Mouse (Mus musculus): ENCODE results near the gene Skap2. TPM values are rescaled to one million over a fixed set of nuclear protein-coding genes. Genes with fewer than 3 reads are reported as not detected.

Gene Skap2
- polyA plus RNA-seq, 1 experiment from 2014 or later, result 25.3 TPM

- Histone ChIP-seq H3K36me3 (replicated peaks; ENCODE audit: insufficient read depth, low read length) (no peaks in the 10 kb centered on the region), H3K9me3 (ENCODE audit: low read length) (no peaks in the 10 kb centered on the region), H3K27me3 (ENCODE audit: insufficient read depth, low read length) (no peaks in the 10 kb centered on the region), H3K4me2 (ENCODE audit: low read depth, low read length) (no peak overlapping the region), H3K4me3 (ENCODE audit: low read depth, low read length) (no peak overlapping the region), H3K9ac (replicated peaks) (no peak overlapping the region), H3K4me1 (ENCODE audit: insufficient read depth) (peaks cover 9% of the 10 kb centered on the region), H3K27ac (ENCODE audit: low read depth) (no peak overlapping the region)
- TF ChIP-seq CTCF (IDR thresholded peaks at IDR 0.05; ENCODE audit: low read depth), result no peak
- TF ChIP-seq EP300 (IDR thresholded peaks at IDR 0.05; ENCODE audit: low read depth), result no peak; the same call in 1 of the 2 replicates
- ATAC-seq, result no peak
- no peak for DNase-seq
- WGBS (ENCODE audit: insufficient replicate concordance), result 74% methylated on average over 2 of the region's 2 CpGs
These were observed 133.8 kb downstream of the Skap2 start for GRCm38 (mm10) chr6:51878551-51878950.

GRCm38 (mm10) chr6:51876841-51877553, 135.4 kb downstream of the Skap2 start:
- ATAC-seq, result peak; percentile 40; the same call in 1 of the 2 replicates

GRCm38 (mm10) chr6:51875884-51876626, 136.3 kb downstream of the Skap2 start:
- no peak overlapping the region for H3K4me2 ChIP-seq (ENCODE audit: low read depth, low read length)
- H3K9me3 ChIP-seq (ENCODE audit: low read length), result no peaks in the 10 kb centered on the region
- no peak overlapping the region for H3K27ac ChIP-seq (ENCODE audit: low read depth)
- H3K27me3 ChIP-seq (ENCODE audit: insufficient read depth, low read length), result no peaks in the 10 kb centered on the region
- peak; percentile 50 for TF ChIP-seq CTCF (IDR thresholded peaks at IDR 0.05; ENCODE audit: low read depth)
- TF ChIP-seq EP300 (IDR thresholded peaks at IDR 0.05; ENCODE audit: low read depth), result no peak
- no peak overlapping the region for H3K9ac ChIP-seq (replicated peaks)
- H3K4me1 ChIP-seq (ENCODE audit: insufficient read depth), result peaks cover 4% of the 10 kb centered on the region
- H3K36me3 ChIP-seq (replicated peaks; ENCODE audit: insufficient read depth, low read length), result no peaks in the 10 kb centered on the region
- DNase-seq, result no peak
- no peak for ATAC-seq
- H3K4me3 ChIP-seq (ENCODE audit: low read depth, low read length), result no peak overlapping the region
- 49% methylated on average over 6 of the region's 6 CpGs for WGBS (ENCODE audit: insufficient replicate concordance)

More at GRCm38 (mm10) chr6:51876841-51877553, 135.4 kb downstream of the Skap2 start:
- Histone ChIP-seq H3K4me1 (ENCODE audit: insufficient read depth) (peaks cover 9% of the 10 kb centered on the region), H3K27ac (ENCODE audit: low read depth) (peak overlapping the region; percentile 48; the same call in 1 of the 2 replicates), H3K4me3 (ENCODE audit: low read depth, low read length) (no peak overlapping the region), H3K9me3 (ENCODE audit: low read length) (no peaks in the 10 kb centered on the region), H3K4me2 (ENCODE audit: low read depth, low read length) (no peak overlapping the region), H3K9ac (replicated peaks) (no peak overlapping the region), H3K27me3 (ENCODE audit: insufficient read depth, low read length) (no peaks in the 10 kb centered on the region), H3K36me3 (replicated peaks; ENCODE audit: insufficient read depth, low read length) (no peaks in the 10 kb centered on the region)
- TF ChIP-seq CTCF (IDR thresholded peaks at IDR 0.05; ENCODE audit: low read depth) (no peak), EP300 (IDR thresholded peaks at IDR 0.05; ENCODE audit: low read depth) (no peak)
- 53% methylated on average over 13 of the region's 13 CpGs for WGBS (ENCODE audit: insufficient replicate concordance)
- no peak for DNase-seq

- Histone ChIP-seq H3K9ac (replicated peaks) (no peak overlapping the region), H3K4me2 (ENCODE audit: low read depth, low read length) (no peak overlapping the region), H3K4me3 (ENCODE audit: low read depth, low read length) (no peak overlapping the region), H3K27ac (ENCODE audit: low read depth) (no peak overlapping the region), H3K4me1 (ENCODE audit: insufficient read depth) (no peaks in the 10 kb centered on the region), H3K36me3 (replicated peaks; ENCODE audit: insufficient read depth, low read length) (no peaks in the 10 kb centered on the region), H3K9me3 (ENCODE audit: low read length) (no peaks in the 10 kb centered on the region), H3K27me3 (ENCODE audit: insufficient read depth, low read length) (no peaks in the 10 kb centered on the region)
- ATAC-seq (no peak), DNase-seq (no peak)
- 60% methylated on average over 2 of the region's 2 CpGs for WGBS (ENCODE audit: insufficient replicate concordance)
- TF ChIP-seq CTCF (IDR thresholded peaks at IDR 0.05; ENCODE audit: low read depth) (no peak), EP300 (IDR thresholded peaks at IDR 0.05; ENCODE audit: low read depth) (no peak)
These were observed 138.3 kb downstream of the Skap2 start for GRCm38 (mm10) chr6:51874035-51874434.

GRCm38 (mm10) chr6:51871135-51871534, 141.2 kb downstream of the Skap2 start:
- Histone ChIP-seq H3K27me3 (ENCODE audit: insufficient read depth, low read length) (no peaks in the 10 kb centered on the region), H3K36me3 (replicated peaks; ENCODE audit: insufficient read depth, low read length) (0 out of 2 replicates have a peak, but pooled peaks cover 5% of the 10 kb centered on the region), H3K9me3 (ENCODE audit: low read length) (no peaks in the 10 kb centered on the region), H3K4me2 (ENCODE audit: low read depth, low read length) (no peak overlapping the region), H3K9ac (replicated peaks) (no peak overlapping the region), H3K4me1 (ENCODE audit: insufficient read depth) (no peaks in the 10 kb centered on the region), H3K27ac (ENCODE audit: low read depth) (no peak overlapping the region), H3K4me3 (ENCODE audit: low read depth, low read length) (no peak overlapping the region)
- DNase-seq, result no peak
- TF ChIP-seq CTCF (IDR thresholded peaks at IDR 0.05; ENCODE audit: low read depth) (peak; percentile 55), EP300 (IDR thresholded peaks at IDR 0.05; ENCODE audit: low read depth) (no peak)
- 13% methylated on average over 1 of the region's 1 CpGs for WGBS (ENCODE audit: insufficient replicate concordance)
- no peak for ATAC-seq

- Histone ChIP-seq H3K27me3 (ENCODE audit: insufficient read depth, low read length) (no peaks in the 10 kb centered on the region), H3K4me3 (ENCODE audit: low read depth, low read length) (no peak overlapping the region), H3K4me1 (ENCODE audit: insufficient read depth) (no peaks in the 10 kb centered on the region), H3K27ac (ENCODE audit: low read depth) (no peak overlapping the region), H3K36me3 (replicated peaks; ENCODE audit: insufficient read depth, low read length) (0 out of 2 replicates have a peak, but pooled peaks cover 5% of the 10 kb centered on the region), H3K4me2 (ENCODE audit: low read depth, low read length) (no peak overlapping the region), H3K9ac (replicated peaks) (no peak overlapping the region), H3K9me3 (ENCODE audit: low read length) (no peaks in the 10 kb centered on the region)
- ATAC-seq, result no peak
- no peak for DNase-seq
- TF ChIP-seq EP300 (IDR thresholded peaks at IDR 0.05; ENCODE audit: low read depth) (no peak), CTCF (IDR thresholded peaks at IDR 0.05; ENCODE audit: low read depth) (no peak)
- WGBS (ENCODE audit: insufficient replicate concordance), result 89% methylated on average over 1 of the region's 1 CpGs
These were observed 142.1 kb downstream of the Skap2 start for GRCm38 (mm10) chr6:51870294-51870693.
